Comparison of ENCODE assay signal across 8 mouse cellular contexts in the genomic region with DNA sequence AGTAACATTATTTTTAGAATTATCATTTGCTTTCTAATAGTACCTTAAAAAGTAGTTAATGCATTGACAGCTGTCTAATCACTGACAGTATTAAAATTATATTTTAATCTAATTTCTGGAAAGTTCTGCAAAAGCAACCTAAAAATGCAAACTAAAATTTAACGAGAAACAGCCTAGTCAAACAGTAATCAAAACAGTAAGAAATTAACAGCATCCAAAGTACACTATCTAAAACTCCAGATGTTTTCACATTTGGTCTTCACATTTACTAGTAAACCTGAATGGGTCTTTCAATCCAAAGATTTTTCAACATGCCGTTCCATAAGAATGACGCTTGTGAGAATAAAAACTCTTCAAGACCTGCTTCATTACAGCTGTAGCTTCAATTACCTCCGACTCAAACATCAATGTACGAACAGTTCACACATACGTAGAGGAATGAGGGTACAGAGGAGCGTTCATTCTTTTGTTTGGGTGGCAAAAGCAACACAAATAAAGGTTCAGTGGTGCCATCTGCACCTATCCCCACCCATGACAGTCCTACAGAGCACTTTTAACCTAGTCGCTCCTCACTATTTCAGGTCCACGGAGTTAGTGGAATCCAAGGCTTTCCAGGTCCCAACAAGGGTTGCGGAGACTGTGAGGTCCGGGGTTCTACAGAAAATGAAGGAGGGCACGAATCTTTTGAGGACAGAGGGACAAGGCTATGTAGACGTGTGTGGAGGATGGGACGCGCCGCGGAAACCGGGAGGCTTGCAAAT. TPM values are rescaled to one million over a fixed set of nuclear protein-coding genes. Genes with fewer than 3 reads are reported as not detected.
DNase-seq lines count a peak whose midpoint lies in the region; ATAC-seq and TF ChIP-seq lines count a peak whose summit lies in the region.

No protein-coding gene starts in this region.

- peak overlapping the region; percentile 90 for H3K4me3 ChIP-seq in kidney, embryonic 14.5 days (ENCODE audit: low read length)
- peak overlapping the region; percentile 97 for H3K4me3 ChIP-seq in G1E (ENCODE audit: low read depth, low read length)
- H3K4me3 ChIP-seq in forebrain, embryonic 11.5 days (ENCODE audit: low read depth, low read length) = peak overlapping the region; percentile 90
- peak overlapping the region; percentile 92 for H3K4me3 ChIP-seq in limb, embryonic 15.5 days

- H3K4me2 ChIP-seq in kidney, embryonic 14.5 days (replicated peaks; ENCODE audit: low read depth, low read length) = peak overlapping the region; percentile 69
- H3K4me2 ChIP-seq in forebrain, embryonic 11.5 days (ENCODE audit: low read depth, low read length, severe bottlenecking) = peak overlapping the region; percentile 87
- peak overlapping the region; percentile 68 for H3K4me2 ChIP-seq in limb, embryonic 15.5 days

- H3K9ac ChIP-seq in kidney, embryonic 14.5 days (ENCODE audit: low read depth, low read length) = peak overlapping the region; percentile 86
- H3K9ac ChIP-seq in forebrain, embryonic 11.5 days (ENCODE audit: low read length) = peak overlapping the region; percentile 84
- H3K9ac ChIP-seq in limb, embryonic 15.5 days = peak overlapping the region; percentile 86

- peaks cover 8% of the 10 kb centered on the region; the same call in 1 of the 2 replicates for H3K4me1 ChIP-seq in kidney, embryonic 14.5 days (ENCODE audit: control insufficient read depth, insufficient read depth, low read length)
- peaks cover 23% of the 10 kb centered on the region for H3K4me1 ChIP-seq in G1E (ENCODE audit: insufficient read depth, low read depth, low read length)
- peaks cover 3% of the 10 kb centered on the region; the same call in 1 of the 2 replicates for H3K4me1 ChIP-seq in forebrain, embryonic 11.5 days (replicated peaks; ENCODE audit: control insufficient read depth, insufficient read depth, low read length)
- no peaks in the 10 kb centered on the region; the same call in 1 of the 2 replicates for H3K4me1 ChIP-seq in limb, embryonic 15.5 days

- H3K27me3 ChIP-seq in kidney, embryonic 14.5 days (ENCODE audit: control insufficient read depth, insufficient read depth, low read length) = no peaks in the 10 kb centered on the region
- no peaks in the 10 kb centered on the region for H3K27me3 ChIP-seq in G1E (ENCODE audit: insufficient read depth, low read length)
- no peaks in the 10 kb centered on the region for H3K27me3 ChIP-seq in forebrain, embryonic 11.5 days (ENCODE audit: control insufficient read depth, insufficient read depth, low read length)
- no peaks in the 10 kb centered on the region for H3K27me3 ChIP-seq in limb, embryonic 15.5 days
- no peaks in the 10 kb centered on the region for H3K27me3 ChIP-seq in splenic B cell, adult 2 months (ENCODE audit: control insufficient read depth, insufficient read depth, low read length, poor library complexity, severe bottlenecking)

- WGBS in kidney, embryonic 14.5 days = 4% methylated on average over 18 of the region's 18 CpGs
- WGBS in forebrain, embryonic 11.5 days = 6% methylated on average over 18 of the region's 18 CpGs
- WGBS in limb, embryonic 15.5 days = 4% methylated on average over 18 of the region's 18 CpGs

- TF ChIP-seq CTCF in G1E (IDR thresholded peaks at IDR 0.05; ENCODE audit: low read depth, low read length) = no peak

- H3K27ac ChIP-seq in kidney, embryonic 14.5 days (ENCODE audit: low read depth, low read length) = peak overlapping the region; percentile 81
- H3K27ac ChIP-seq in forebrain, embryonic 11.5 days (ENCODE audit: low read depth, low read length) = no peak overlapping the region
- H3K27ac ChIP-seq in limb, embryonic 15.5 days = peak overlapping the region; percentile 90

- no peak for DNase-seq in kidney, adult 18-20 months
- peak; percentile 4 for DNase-seq in G1E (ENCODE audit: low spot score)
- DNase-seq in forebrain, embryonic 11.5 days (ENCODE audit: low spot score) = no peak
- DNase-seq in splenic B cell, adult 2 months (ENCODE audit: low read depth, low spot score) = peak; percentile 16
- DNase-seq in urinary bladder, adult 2 months (ENCODE audit: low spot score) = no peak
- no peak for DNase-seq in cerebellum, adult 9-11 months

- H3K36me3 ChIP-seq in kidney, embryonic 14.5 days (ENCODE audit: control insufficient read depth, insufficient read depth, low read length) = no peaks in the 10 kb centered on the region
- H3K36me3 ChIP-seq in G1E (replicated peaks) = peaks cover 8% of the 10 kb centered on the region
- no peaks in the 10 kb centered on the region for H3K36me3 ChIP-seq in forebrain, embryonic 11.5 days (ENCODE audit: control insufficient read depth, insufficient read depth, low read length)
- H3K36me3 ChIP-seq in limb, embryonic 15.5 days = no peaks in the 10 kb centered on the region
- H3K36me3 ChIP-seq in splenic B cell, adult 2 months (ENCODE audit: control insufficient read depth, insufficient read depth, low read length, poor library complexity, severe bottlenecking) = no peaks in the 10 kb centered on the region

- ATAC-seq in kidney, embryonic 14.5 days (ENCODE audit: low FRiP score, low TSS enrichment) = peak; percentile 38
- no peak for ATAC-seq in G1E (ENCODE audit: extremely low read depth, insufficient number of reproducible peaks, low FRiP score, poor library complexity, severe bottlenecking)
- peak; percentile 11 for ATAC-seq in forebrain, embryonic 11.5 days (replicated peaks; ENCODE audit: low FRiP score)
- ATAC-seq in limb, embryonic 15.5 days (ENCODE audit: insufficient number of reproducible peaks, low FRiP score, low TSS enrichment, low read depth) = no peak

- H3K9me3 ChIP-seq in kidney, embryonic 14.5 days (ENCODE audit: control insufficient read depth, low read length) = no peaks in the 10 kb centered on the region
- no peaks in the 10 kb centered on the region for H3K9me3 ChIP-seq in G1E (replicated peaks)
- no peaks in the 10 kb centered on the region for H3K9me3 ChIP-seq in forebrain, embryonic 11.5 days (ENCODE audit: control insufficient read depth, low read length)
- no peaks in the 10 kb centered on the region for H3K9me3 ChIP-seq in limb, embryonic 15.5 days

RNA-seq across cellular contexts. Expression of gene Ankib1, which starts 0.9 kb away (rescaled TPM):
- polyA plus RNA-seq in kidney, embryonic 14.5 days (2014; fragmentation: Nextera tagmentation; extraction: Ambion mirVana) = 8.8 and 15.6 TPM in 2 replicates
- total RNA-seq in G1E (2014; fragmentation: Nextera tagmentation) (38.2 and 44.5 TPM in 2 replicates), G1E (2017) (38.2 and 42.2 TPM in 2 replicates)
- polyA plus RNA-seq in G1E (2012) = 12.0 and 12.6 TPM in 2 replicates
- 17.0 and 18.3 TPM in 2 replicates for polyA plus RNA-seq in forebrain, embryonic 11.5 days (2014; fragmentation: Nextera tagmentation; extraction: Ambion mirVana)
- 8.7 and 10.1 TPM in 2 replicates for polyA plus RNA-seq in limb, embryonic 15.5 days (2015; fragmentation: Nextera tagmentation; extraction: Ambion mirVana)
- polyA plus RNA-seq in urinary bladder, adult 2 months (2012; rRNA removed) = 10.8 and 13.1 TPM in 2 replicates

RNA-seq across cellular contexts. Expression of gene Krit1, which starts 1.1 kb away (rescaled TPM):
- polyA plus RNA-seq in kidney, embryonic 14.5 days (2014; fragmentation: Nextera tagmentation; extraction: Ambion mirVana) = 39.6 and 50.3 TPM in 2 replicates
- total RNA-seq in G1E (2014; fragmentation: Nextera tagmentation) (156 and 166 TPM in 2 replicates), G1E (2017) (92.7 and 94.1 TPM in 2 replicates)
- polyA plus RNA-seq in G1E (2012) = 8.2 and 8.4 TPM in 2 replicates
- polyA plus RNA-seq in forebrain, embryonic 11.5 days (2014; fragmentation: Nextera tagmentation; extraction: Ambion mirVana) = 68.1 and 81.7 TPM in 2 replicates
- polyA plus RNA-seq in limb, embryonic 15.5 days (2015; fragmentation: Nextera tagmentation; extraction: Ambion mirVana) = 42.2 and 43.0 TPM in 2 replicates
- 33.5 and 39.4 TPM in 2 replicates for polyA plus RNA-seq in urinary bladder, adult 2 months (2012; rRNA removed)

RNA-seq across cellular contexts. Expression of gene Lrrd1, which starts 43.1 kb away (rescaled TPM):
- polyA plus RNA-seq in kidney, embryonic 14.5 days (2014; fragmentation: Nextera tagmentation; extraction: Ambion mirVana) = 0.11 TPM in 1 of 2 replicates, not detected in the other
- total RNA-seq in G1E (2014; fragmentation: Nextera tagmentation) (not detected in 2 replicates), G1E (2017) (0.17 and 0.22 TPM in 2 replicates)
- polyA plus RNA-seq in G1E (2012) = 0.02 TPM in 1 of 2 replicates, not detected in the other
- polyA plus RNA-seq in forebrain, embryonic 11.5 days (2014; fragmentation: Nextera tagmentation; extraction: Ambion mirVana) = 0.09 and 0.16 TPM in 2 replicates
- polyA plus RNA-seq in limb, embryonic 15.5 days (2015; fragmentation: Nextera tagmentation; extraction: Ambion mirVana) = 0.06 TPM in 1 of 2 replicates, not detected in the other
- polyA plus RNA-seq in urinary bladder, adult 2 months (2012; rRNA removed) = not detected in 2 replicates

Comparison
In these comparisons a context has a peak if more than half of its experiments do, and no peak if none do; other contexts are left out.
1. ATAC-seq: peak in kidney, embryonic 14.5 days (single experiment) and forebrain, embryonic 11.5 days (single experiment); none in G1E (single experiment) and limb, embryonic 15.5 days (single experiment).
2. DNase-seq: peak in G1E (single experiment) and splenic B cell, adult 2 months (single experiment); none in kidney, adult 18-20 months (single experiment), forebrain, embryonic 11.5 days (single experiment), urinary bladder, adult 2 months (single experiment) and cerebellum, adult 9-11 months (single experiment).
3. Peak in every context shown above with its lines, with median percentiles within 50 percentile points of each other: H3K4me2 ChIP-seq, H3K4me3 ChIP-seq and H3K9ac ChIP-seq.